In genomic region chr11:68547484-68547883, GRCm38 (mm10) we compare ENCODE assay signal across 21 mouse cellular contexts. TPM values are rescaled to one million over a fixed set of nuclear protein-coding genes. Genes with fewer than 3 reads are reported as not detected.
A peak's percentile ranks its signal among the peaks of the same experiment; 100 is the strongest.
DNase-seq lines count a peak whose midpoint lies in the region; ATAC-seq and TF ChIP-seq lines count a peak whose summit lies in the region.
"Had no signal": no experiment of that assay in that cellular context is flagged by ENCODE, and none has a peak within 500 bp of the region (broad histone marks: within the 10 kb centered on the region; RNA-seq: fewer than 3 reads in every experiment).

No protein-coding gene starts in this region.

- no peaks in the 10 kb centered on the region for H3K4me1 ChIP-seq in lung, embryonic 14.5 days (ENCODE audit: insufficient read depth)
- H3K4me1 ChIP-seq: hindbrain, embryonic 13.5 days had no signal

- no peak overlapping the region for H3K4me3 ChIP-seq in lung, embryonic 14.5 days (ENCODE audit: low read depth, low read length)
- H3K4me3 ChIP-seq: embryonic facial prominence, embryonic 12.5 days; forebrain, embryonic 12.5 days; heart, embryonic 13.5 days; hindbrain, embryonic 13.5 days; intestine, embryonic 15.5 days had no signal

- H3K9me3 ChIP-seq in lung, embryonic 14.5 days (ENCODE audit: low read depth, low read length) = no peaks in the 10 kb centered on the region
- H3K9me3 ChIP-seq: embryonic facial prominence, embryonic 12.5 days; forebrain, embryonic 12.5 days; heart, embryonic 13.5 days; hindbrain, embryonic 13.5 days; intestine, embryonic 15.5 days had no signal

- WGBS in lung, embryonic 14.5 days = 21% methylated on average over 2 of the region's 2 CpGs

- no peak for TF ChIP-seq CTCF in lung, embryonic 14.5 days (IDR thresholded peaks at IDR 0.05; ENCODE audit: low read depth)

- peak; percentile 36 for DNase-seq in heart, postnatal 4 days
- DNase-seq in heart, postnatal 25 days (ENCODE audit: low spot score) = no peak
- peak; percentile 80 for DNase-seq in lung, embryonic 14.5 days
- DNase-seq in lung, postnatal 14 days = peak; percentile 44
- peak; percentile 23 to 50 for DNase-seq in natural killer cell, adult 2 months (ENCODE audit: low spot score in 2 of 2)
- no peak for DNase-seq in adrenal gland, adult 2 months
- no peak for DNase-seq in cerebellum, postnatal 14 days
- DNase-seq: adrenal gland, postnatal 14 days; cerebellum, adult 18-20 months; cerebellum, adult 9-11 months; forebrain, postnatal 0 days; gastrocnemius, postnatal 14 days had no signal

- no peaks in the 10 kb centered on the region for H3K27me3 ChIP-seq in lung, embryonic 14.5 days (ENCODE audit: insufficient read depth, low read length)
- H3K27me3 ChIP-seq: hindbrain, embryonic 13.5 days; intestine, embryonic 15.5 days had no signal

- H3K27ac ChIP-seq in lung, embryonic 14.5 days (ENCODE audit: low read depth) = no peak overlapping the region
- H3K27ac ChIP-seq: embryonic facial prominence, embryonic 12.5 days; forebrain, embryonic 12.5 days; heart, embryonic 13.5 days; hindbrain, embryonic 13.5 days; intestine, embryonic 15.5 days had no signal

- H3K9ac ChIP-seq in lung, embryonic 14.5 days = no peak overlapping the region
- H3K9ac ChIP-seq: embryonic facial prominence, embryonic 12.5 days; forebrain, embryonic 12.5 days; forebrain, postnatal 0 days; heart, embryonic 13.5 days; hindbrain, embryonic 13.5 days; intestine, embryonic 15.5 days had no signal

- intact Hi-C loops in heart, postnatal 25 days (cut with DNase I) = no loop called here

- no peak; the same call in 1 of the 2 replicates for ATAC-seq in lung, embryonic 14.5 days (ENCODE audit: insufficient read depth)
- ATAC-seq: forebrain, postnatal 0 days; intestine, embryonic 15.5 days had no signal

- H3K4me2 ChIP-seq in lung, embryonic 14.5 days = no peak overlapping the region
- H3K4me2 ChIP-seq: embryonic facial prominence, embryonic 12.5 days; forebrain, embryonic 12.5 days; heart, embryonic 13.5 days; hindbrain, embryonic 13.5 days; intestine, embryonic 15.5 days had no signal

- no peaks in the 10 kb centered on the region for H3K36me3 ChIP-seq in lung, embryonic 14.5 days (ENCODE audit: insufficient read depth)
- H3K36me3 ChIP-seq: embryonic facial prominence, embryonic 12.5 days; forebrain, embryonic 12.5 days; heart, embryonic 13.5 days; hindbrain, embryonic 13.5 days; intestine, embryonic 15.5 days had no signal

RNA-seq across cellular contexts. Expression of gene Mfsd6l, which starts 8.5 kb away (rescaled TPM):
- under 1 TPM; 0.36 to 0.60 TPM for total RNA-seq in heart, postnatal 4 days (2021)
- under 1 TPM in 1 of 2 experiments, not detected in 1; 0.11 TPM for total RNA-seq in heart, postnatal 25 days (2021)
- polyA plus RNA-seq in lung, embryonic 14.5 days (2014; fragmentation: Nextera tagmentation; extraction: Ambion mirVana) = 1.5 TPM in 2 replicates
- under 1 TPM; 0.14 TPM for total RNA-seq in adrenal gland, adult 2 months (2021)
- 0.17 and 0.32 TPM in 2 replicates for polyA plus RNA-seq in adrenal gland, adult 2 months (2012; rRNA removed)
- total RNA-seq: gastrocnemius, adult 18-20 months; gastrocnemius, postnatal 14 days; hematopoietic stem cell, adult 5-6 weeks had no signal
- polyA plus RNA-seq: forebrain, embryonic 12.5 days; heart, embryonic 13.5 days; hindbrain, embryonic 13.5 days had no signal

RNA-seq across cellular contexts. Expression of gene Ccdc42, which starts 39.3 kb away (rescaled TPM):
- total RNA-seq in heart, postnatal 4 days (2021) = under 1 TPM in 1 of 2 experiments, not detected in 1; 0.25 TPM
- total RNA-seq in heart, postnatal 25 days (2021) = not detected
- polyA plus RNA-seq in lung, embryonic 14.5 days (2014; fragmentation: Nextera tagmentation; extraction: Ambion mirVana) = 0.70 and 1.2 TPM in 2 replicates
- total RNA-seq in adrenal gland, adult 2 months (2021) = not detected
- polyA plus RNA-seq in adrenal gland, adult 2 months (2012; rRNA removed) = not detected in 2 replicates
- total RNA-seq: adrenal gland, postnatal 14 days; ES-E14; gastrocnemius, adult 18-20 months; heart, adult 8-10 months; hematopoietic stem cell, adult 5-6 weeks had no signal

RNA-seq across cellular contexts. Expression of gene Pik3r6, which starts 44.7 kb away (rescaled TPM):
- total RNA-seq in heart, postnatal 4 days (2021) = 1 to 10 TPM; 5.0 to 6.1 TPM
- 1 to 10 TPM; 4.9 to 5.6 TPM for total RNA-seq in heart, postnatal 25 days (2021)
- polyA plus RNA-seq in lung, embryonic 14.5 days (2014; fragmentation: Nextera tagmentation; extraction: Ambion mirVana) = 4.3 and 5.6 TPM in 2 replicates
- total RNA-seq in adrenal gland, adult 2 months (2021) = 1 to 10 TPM; 1.6 to 2.6 TPM
- polyA plus RNA-seq in adrenal gland, adult 2 months (2012; rRNA removed) = 3.9 and 5.3 TPM in 2 replicates

Comparison
In these comparisons a context has a peak if more than half of its experiments do, and no peak if none do; other contexts are left out.
1. DNase-seq: peak in heart, postnatal 4 days (single experiment), lung, embryonic 14.5 days (single experiment), lung, postnatal 14 days (single experiment) and natural killer cell, adult 2 months (2 of 2); none in heart, postnatal 25 days (single experiment), adrenal gland, adult 2 months (single experiment) and cerebellum, postnatal 14 days (0 of 2).